Mouse (Mus musculus) embryonic fibroblast, embryonic 13.5 days (primary cell): Measurements from ENCODE around the gene Cldn10. TPM values are rescaled to one million over a fixed set of nuclear protein-coding genes. Genes with fewer than 3 reads are reported as not detected.

Experiments
- H3K27ac ChIP-seq: 2 replicates; pipeline ENCODE4 v1.5.1; 2012; ENCODE audit warnings: low read length, control low read depth, inconsistent platforms; ENCODE audit not compliant: insufficient read depth
- H3K4me1 ChIP-seq: 2 replicates; pipeline ENCODE4 v1.6.1; 2011; ENCODE audit warnings: low read length; ENCODE audit not compliant: control insufficient read depth, insufficient read depth
- H3K4me3 ChIP-seq: 2 replicates; pipeline ENCODE4 v1.5.1; 2011; ENCODE audit warnings: mild to moderate bottlenecking, control low read depth, low read length; ENCODE audit not compliant: insufficient read depth
- CTCF ChIP-seq: IDR thresholded peaks from 2 replicates; pipeline ENCODE4 v1.5.1; 2011; ENCODE audit warnings: mild to moderate bottlenecking, control low read depth, low read length, moderate library complexity, borderline replicate concordance; ENCODE audit not compliant: insufficient read depth
- POLR2A ChIP-seq: IDR thresholded peaks from 2 replicates; pipeline ENCODE4 v1.6.1; 2011; ENCODE audit warnings: low read depth, mild to moderate bottlenecking, control low read depth, low read length, moderate library complexity
- polyA plus RNA-seq: library from polyadenylated mRNA; stranded (reverse); fragments of >200 nt; gene quantifications from 2 replicates; pipeline ENCODE4 v1.2.4, GENCODE M21; 2011; ENCODE audit warnings: low read depth; ENCODE audit not compliant: missing spikeins, insufficient read length

Gene Cldn10
- polyA plus RNA-seq, 1 experiment: not detected

DNA sequence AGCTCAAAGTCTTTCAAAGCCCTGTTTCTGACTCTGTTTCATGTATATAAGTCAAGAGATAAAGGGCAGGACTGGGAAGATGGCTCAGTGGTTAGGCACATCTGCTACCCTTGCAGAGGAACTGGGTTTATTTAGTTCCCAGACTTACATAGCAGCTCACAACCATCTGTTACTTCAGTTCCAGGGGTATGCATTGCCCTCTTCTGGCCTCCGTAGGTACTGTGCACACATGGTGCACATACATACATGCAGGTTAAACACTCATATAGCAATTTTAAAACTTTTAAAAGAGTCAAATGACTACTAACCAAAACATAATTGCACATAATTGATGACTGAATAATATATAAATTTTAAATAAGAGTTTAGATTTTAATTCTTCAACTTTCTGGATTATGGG is 113.2 kb downstream of the Cldn10 start:
- H3K27ac ChIP-seq: no peak overlapping the region
- H3K4me1 ChIP-seq: no peaks in the 10 kb centered on the region
- TF ChIP-seq POLR2A (no peak), CTCF (no peak)
- no peak overlapping the region for H3K4me3 ChIP-seq

- Histone ChIP-seq H3K4me3 (no peak overlapping the region), H3K4me1 (no peaks in the 10 kb centered on the region), H3K27ac (no peak overlapping the region)
- no peak for TF ChIP-seq POLR2A
- no peak for TF ChIP-seq CTCF
These were observed 115.7 kb downstream of the Cldn10 start for GRCm38 (mm10) chr14:118903397-118903796.

- TF ChIP-seq CTCF: no peak
- no peak for TF ChIP-seq POLR2A
- no peaks in the 10 kb centered on the region for H3K4me1 ChIP-seq
- no peak overlapping the region for H3K4me3 ChIP-seq
- no peak overlapping the region for H3K27ac ChIP-seq
These were observed 116.3 kb downstream of the Cldn10 start for GRCm38 (mm10) chr14:118903867-118904562.

- Histone ChIP-seq H3K4me3 (no peak overlapping the region), H3K4me1 (no peaks in the 10 kb centered on the region), H3K27ac (no peak overlapping the region)
- no peak for TF ChIP-seq POLR2A
These were observed 119.9 kb downstream of the Cldn10 start for GRCm38 (mm10) chr14:118907592-118907991.

DNA sequence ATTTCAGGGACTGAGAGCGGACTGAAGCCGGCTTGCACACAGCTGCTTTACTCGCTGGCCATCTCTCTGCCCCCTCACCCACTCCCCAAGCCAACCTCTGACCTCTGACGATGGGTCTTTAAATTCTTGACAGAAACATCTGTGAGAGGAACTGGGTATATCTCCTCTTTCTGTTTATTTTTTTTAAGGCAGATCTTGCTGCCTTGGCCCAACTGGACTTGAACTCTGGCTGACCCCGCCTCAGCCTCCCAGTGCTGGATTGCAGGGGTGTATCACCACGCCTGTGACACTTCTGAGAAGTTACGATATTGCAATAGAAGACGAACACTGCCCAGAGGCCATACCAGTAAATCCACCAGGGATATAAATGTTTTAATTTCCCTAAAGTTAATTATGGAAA is 122.2 kb downstream of the Cldn10 start:
- no peaks in the 10 kb centered on the region for H3K4me1 ChIP-seq
- no peak overlapping the region for H3K4me3 ChIP-seq
- no peak for TF ChIP-seq POLR2A
- no peak for TF ChIP-seq CTCF
- H3K27ac ChIP-seq: no peak overlapping the region

GRCm38 (mm10) chr14:118910332-118911222 is 122.9 kb downstream of the Cldn10 start:
- TF ChIP-seq CTCF (peak; percentile 35; the same call in 1 of the 2 replicates), POLR2A (no peak)
- H3K27ac ChIP-seq: no peak overlapping the region
- H3K4me1 ChIP-seq: no peaks in the 10 kb centered on the region
- H3K4me3 ChIP-seq: no peak overlapping the region

DNA sequence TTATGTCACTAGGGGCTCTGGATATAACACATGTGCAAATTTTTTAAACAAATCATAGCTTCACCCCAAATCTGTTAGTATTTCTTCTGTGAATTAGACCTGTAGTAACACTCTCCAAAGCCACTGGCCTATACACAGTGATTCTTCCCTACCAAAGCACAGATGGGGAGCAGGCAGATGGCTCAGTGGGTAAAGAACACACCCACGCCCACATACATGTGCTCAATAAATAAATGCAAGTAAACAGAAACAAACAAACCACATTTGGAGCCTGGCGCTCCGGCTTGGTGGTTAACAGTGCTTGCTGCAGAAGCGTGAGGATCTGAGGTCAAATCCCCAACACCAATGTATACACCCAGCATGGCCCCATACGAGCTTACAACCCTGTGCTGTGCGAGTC is 123.8 kb downstream of the Cldn10 start:
- no peak for TF ChIP-seq POLR2A
- no peak for TF ChIP-seq CTCF
- Histone ChIP-seq H3K27ac (no peak overlapping the region), H3K4me3 (no peak overlapping the region), H3K4me1 (no peaks in the 10 kb centered on the region)

GRCm38 (mm10) chr14:118913651-118914050 is 125.9 kb downstream of the Cldn10 start:
- Histone ChIP-seq H3K4me1 (no peaks in the 10 kb centered on the region), H3K4me3 (no peak overlapping the region), H3K27ac (no peak overlapping the region)
- TF ChIP-seq CTCF: no peak
- no peak for TF ChIP-seq POLR2A

GRCm38 (mm10) chr14:118919025-118919424 is 131.3 kb downstream of the Cldn10 start:
- Histone ChIP-seq H3K4me3 (no peak overlapping the region), H3K4me1 (peaks cover 3% of the 10 kb centered on the region), H3K27ac (no peak overlapping the region)
- TF ChIP-seq POLR2A (no peak), CTCF (no peak)

GRCm38 (mm10) chr14:118920654-118921053 is 132.9 kb downstream of the Cldn10 start:
- Histone ChIP-seq H3K4me3 (no peak overlapping the region), H3K27ac (no peak overlapping the region), H3K4me1 (peaks cover 3% of the 10 kb centered on the region)
- TF ChIP-seq POLR2A (no peak), CTCF (no peak)
